Mouse (Mus musculus) forebrain, embryonic 15.5 days (tissue): ENCODE measurements at regions not wholly inside any gene's neighbourhood (a gene's known extent, or its start where the extent isn't known, plus 50 kb on each side); places are given as distances from the start of the nearest gene placed in this dataset.
A peak's percentile ranks its signal among the peaks of the same experiment; 100 is the strongest.

ENCODE experiments used
- ATAC-seq: fragments of 200-750 bp; cut with Nextera tagmentation; replicated peaks from 2 replicates; pipeline ENCODE4 v1.8.0; 2017; ENCODE audit warnings: mild to moderate bottlenecking, moderate TSS enrichment, moderate library complexity
- H3K27ac ChIP-seq: fragments of 300-500 bp; sonication (generic); replicated peaks from 2 replicates; pipeline ENCODE4 v1.5.1; 2015; ENCODE audit warnings: mild to moderate bottlenecking, inconsistent platforms
- H3K27me3 ChIP-seq: fragments of 300-500 bp; sonication (generic); 2 replicates; pipeline ENCODE4 v1.6.1; 2015; ENCODE audit warnings: inconsistent platforms
- H3K36me3 ChIP-seq: fragments of 300-500 bp; sonication (generic); 2 replicates; pipeline ENCODE4 v1.6.1; 2015; ENCODE audit warnings: mild to moderate bottlenecking, inconsistent platforms
- H3K4me1 ChIP-seq: fragments of 300-500 bp; sonication (generic); 2 replicates; pipeline ENCODE4 v1.6.1; 2015; ENCODE audit warnings: inconsistent platforms
- H3K4me2 ChIP-seq: fragments of 300-500 bp; sonication (generic); replicated peaks from 2 replicates; pipeline ENCODE4 v1.6.1; 2015; ENCODE audit warnings: mild to moderate bottlenecking, inconsistent platforms
- H3K4me3 ChIP-seq: fragments of 300-500 bp; sonication (generic); 2 replicates; pipeline ENCODE4 v1.5.1; 2015; ENCODE audit warnings: mild to moderate bottlenecking, inconsistent platforms
- H3K9ac ChIP-seq: fragments of 300-500 bp; sonication (generic); replicated peaks from 2 replicates; pipeline ENCODE4 v1.6.1; 2015; ENCODE audit warnings: mild to moderate bottlenecking, inconsistent platforms
- H3K9me3 ChIP-seq: fragments of 300-500 bp; sonication (generic); 2 replicates; pipeline ENCODE4 v1.6.1; 2016; ENCODE audit warnings: inconsistent platforms
- WGBS: fragments of 180-500 bp; shearing (Covaris S2); methylation state at CpG from one replicate; pipeline ENCODE4 v1.1.7; 2015; ENCODE audit warnings: mixed read lengths; 5-methylcytosine and 5-hydroxymethylcytosine counted together

- H3K9ac ChIP-seq: no peak overlapping the region
- no peaks in the 10 kb centered on the region for H3K27me3 ChIP-seq
- WGBS: 79% methylated on average over 12 of the region's 12 CpGs
- no peaks in the 10 kb centered on the region for H3K9me3 ChIP-seq
- H3K4me1 ChIP-seq: peaks cover 20% of the 10 kb centered on the region
- ATAC-seq: no peak
- no peaks in the 10 kb centered on the region for H3K36me3 ChIP-seq
- H3K4me2 ChIP-seq: no peak overlapping the region
- no peak overlapping the region for H3K4me3 ChIP-seq
- H3K27ac ChIP-seq: no peak overlapping the region
Observed at GRCm38 (mm10) chr3:52184241-52184640, 79.4 kb upstream of the Maml3 start.

- Histone ChIP-seq H3K4me1 (peaks cover 9% of the 10 kb centered on the region), H3K36me3 (no peaks in the 10 kb centered on the region), H3K4me2 (no peak overlapping the region), H3K9ac (no peak overlapping the region), H3K9me3 (no peaks in the 10 kb centered on the region), H3K27me3 (no peaks in the 10 kb centered on the region), H3K4me3 (no peak overlapping the region), H3K27ac (no peak overlapping the region)
- 13% methylated on average over 2 of the region's 2 CpGs for WGBS
- no peak for ATAC-seq
Observed at GRCm38 (mm10) chr3:52185351-52185750, 80.5 kb upstream of the Maml3 start.

- Histone ChIP-seq H3K27ac (no peak overlapping the region), H3K4me3 (no peak overlapping the region), H3K9ac (no peak overlapping the region), H3K27me3 (no peaks in the 10 kb centered on the region), H3K9me3 (no peaks in the 10 kb centered on the region), H3K36me3 (no peaks in the 10 kb centered on the region), H3K4me2 (no peak overlapping the region), H3K4me1 (no peaks in the 10 kb centered on the region)
- ATAC-seq: no peak
- WGBS: 53% methylated on average over 4 of the region's 4 CpGs
Observed at GRCm38 (mm10) chr3:52187401-52187801, 80.7 kb upstream of the Foxo1 start.

GRCm38 (mm10) chr3:52188303-52188702 is 79.8 kb upstream of the Foxo1 start:
- Histone ChIP-seq H3K4me2 (no peak overlapping the region), H3K9me3 (no peaks in the 10 kb centered on the region), H3K4me1 (no peaks in the 10 kb centered on the region), H3K36me3 (no peaks in the 10 kb centered on the region), H3K4me3 (no peak overlapping the region), H3K27me3 (no peaks in the 10 kb centered on the region), H3K9ac (no peak overlapping the region), H3K27ac (no peak overlapping the region)
- ATAC-seq: no peak
- 89% methylated on average over 6 of the region's 6 CpGs for WGBS

- no peak overlapping the region for H3K27ac ChIP-seq
- H3K4me1 ChIP-seq: no peaks in the 10 kb centered on the region
- no peaks in the 10 kb centered on the region for H3K27me3 ChIP-seq
- H3K9me3 ChIP-seq: no peaks in the 10 kb centered on the region
- no peak overlapping the region for H3K4me2 ChIP-seq
- H3K36me3 ChIP-seq: no peaks in the 10 kb centered on the region
- H3K9ac ChIP-seq: no peak overlapping the region
- 94% methylated on average over 6 of the region's 6 CpGs for WGBS
- ATAC-seq: no peak
- no peak overlapping the region for H3K4me3 ChIP-seq
Observed at GRCm38 (mm10) chr3:52189016-52189415, 79.1 kb upstream of the Foxo1 start.

GRCm38 (mm10) chr3:52190021-52190420 is 78.1 kb upstream of the Foxo1 start:
- ATAC-seq: no peak
- Histone ChIP-seq H3K9me3 (no peaks in the 10 kb centered on the region), H3K4me1 (no peaks in the 10 kb centered on the region), H3K9ac (no peak overlapping the region), H3K27me3 (no peaks in the 10 kb centered on the region), H3K4me3 (no peak overlapping the region), H3K4me2 (no peak overlapping the region), H3K36me3 (no peaks in the 10 kb centered on the region), H3K27ac (no peak overlapping the region)
- WGBS: 83% methylated on average over 7 of the region's 7 CpGs

- H3K4me3 ChIP-seq: no peak overlapping the region
- H3K36me3 ChIP-seq: no peaks in the 10 kb centered on the region
- 73% methylated on average over 7 of the region's 7 CpGs for WGBS
- no peak overlapping the region for H3K4me2 ChIP-seq
- no peak for ATAC-seq
- H3K9ac ChIP-seq: no peak overlapping the region
- peaks cover 15% of the 10 kb centered on the region for H3K4me1 ChIP-seq
- H3K27ac ChIP-seq: no peak overlapping the region
- no peaks in the 10 kb centered on the region for H3K9me3 ChIP-seq
- no peaks in the 10 kb centered on the region for H3K27me3 ChIP-seq
Observed at GRCm38 (mm10) chr3:52193026-52193425, 75.1 kb upstream of the Foxo1 start.

GRCm38 (mm10) chr3:52194216-52194615 is 73.9 kb upstream of the Foxo1 start:
- H3K36me3 ChIP-seq: no peaks in the 10 kb centered on the region
- ATAC-seq: no peak
- no peak overlapping the region for H3K4me3 ChIP-seq
- no peak overlapping the region for H3K27ac ChIP-seq
- peaks cover 15% of the 10 kb centered on the region for H3K4me1 ChIP-seq
- no peak overlapping the region for H3K4me2 ChIP-seq
- no peak overlapping the region for H3K9ac ChIP-seq
- H3K9me3 ChIP-seq: no peaks in the 10 kb centered on the region
- 89% methylated on average over 10 of the region's 10 CpGs for WGBS
- H3K27me3 ChIP-seq: no peaks in the 10 kb centered on the region

- Histone ChIP-seq H3K4me1 (peaks cover 15% of the 10 kb centered on the region), H3K36me3 (no peaks in the 10 kb centered on the region), H3K27ac (peak overlapping the region; percentile 85; the same call in 1 of the 2 replicates), H3K4me3 (peak overlapping the region; percentile 42; the same call in 1 of the 2 replicates), H3K27me3 (no peaks in the 10 kb centered on the region), H3K9me3 (no peaks in the 10 kb centered on the region), H3K4me2 (peak overlapping the region; percentile 65), H3K9ac (peak overlapping the region; percentile 75; the same call in 1 of the 2 replicates)
- WGBS: 75% methylated on average over 3 of the region's 3 CpGs
- no peak for ATAC-seq
Observed at GRCm38 (mm10) chr3:52195486-52195885, 72.7 kb upstream of the Foxo1 start.

- Histone ChIP-seq H3K9me3 (no peaks in the 10 kb centered on the region), H3K9ac (peak overlapping the region; percentile 75), H3K4me1 (peaks cover 15% of the 10 kb centered on the region), H3K4me2 (peak overlapping the region; percentile 65), H3K27ac (peak overlapping the region; percentile 85), H3K36me3 (no peaks in the 10 kb centered on the region), H3K4me3 (peak overlapping the region; percentile 42), H3K27me3 (no peaks in the 10 kb centered on the region)
- peak; percentile 91 for ATAC-seq
- 2% methylated on average over 38 of the region's 39 CpGs for WGBS
Observed at GRCm38 (mm10) chr3:52196047-52196935, 71.8 kb upstream of the Foxo1 start.

GRCm38 (mm10) chr3:52196936-52197246 is 71.2 kb upstream of the Foxo1 start:
- WGBS: 58% methylated on average over 2 of the region's 2 CpGs
- Histone ChIP-seq H3K4me1 (peaks cover 15% of the 10 kb centered on the region), H3K4me3 (no peak overlapping the region), H3K36me3 (no peaks in the 10 kb centered on the region), H3K27me3 (no peaks in the 10 kb centered on the region), H3K9me3 (no peaks in the 10 kb centered on the region), H3K27ac (peak overlapping the region; percentile 85), H3K9ac (peak overlapping the region; percentile 19; the same call in 1 of the 2 replicates), H3K4me2 (peak overlapping the region; percentile 65; the same call in 1 of the 2 replicates)
- ATAC-seq: no peak; the same call in 1 of the 2 replicates

- ATAC-seq: no peak
- Histone ChIP-seq H3K9ac (no peak overlapping the region), H3K4me2 (no peak overlapping the region), H3K4me3 (no peak overlapping the region), H3K27me3 (no peaks in the 10 kb centered on the region), H3K27ac (0 out of 2 replicates have a peak overlapping the region, but pooled peaks have one; percentile 14), H3K9me3 (no peaks in the 10 kb centered on the region), H3K4me1 (peaks cover 15% of the 10 kb centered on the region), H3K36me3 (no peaks in the 10 kb centered on the region)
- 75% methylated on average over 23 of the region's 23 CpGs for WGBS
Observed at GRCm38 (mm10) chr3:52197982-52198750, 70.0 kb upstream of the Foxo1 start.
